Mouse (Mus musculus) ovary, postnatal 10 days (tissue): ENCODE results near the gene Scap.
"Not testable (repeated sequence)": the region's sequence is repeated elsewhere in the genome, so short reads cannot be mapped to it uniquely, and the experiment has no call there.

Source experiments
- DNase-seq: peaks from one replicate; pipeline ENCODE4 v3.0.0; 2022; ENCODE audit warnings: low spot score

Scap gene

DNA sequence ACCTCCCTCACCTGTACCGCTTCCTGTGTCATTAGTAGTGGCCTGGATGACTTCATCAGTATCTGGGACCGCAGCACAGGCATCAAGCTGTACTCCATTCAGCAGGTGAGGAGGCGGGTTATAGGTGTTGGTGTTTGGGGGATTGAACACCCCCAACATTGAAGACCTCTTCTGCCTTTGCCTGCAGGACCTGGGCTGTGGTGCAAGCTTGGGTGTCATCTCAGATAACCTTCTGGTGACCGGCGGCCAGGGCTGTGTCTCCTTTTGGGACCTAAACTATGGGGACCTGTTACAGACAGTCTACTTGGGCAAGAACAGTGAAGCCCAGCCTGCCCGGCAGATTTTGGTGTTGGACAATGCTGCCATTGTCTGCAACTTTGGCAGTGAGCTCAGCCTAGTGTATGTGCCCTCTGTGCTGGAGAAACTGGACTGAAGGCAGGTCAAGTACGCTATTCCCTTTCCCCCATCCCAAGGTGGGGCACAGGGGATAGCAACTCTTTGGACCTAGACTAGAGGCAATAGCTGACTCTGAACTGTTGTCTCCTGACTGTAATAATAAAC, 51.4 kb downstream of the Scap start:
- DNase-seq, result no peak

DNA sequence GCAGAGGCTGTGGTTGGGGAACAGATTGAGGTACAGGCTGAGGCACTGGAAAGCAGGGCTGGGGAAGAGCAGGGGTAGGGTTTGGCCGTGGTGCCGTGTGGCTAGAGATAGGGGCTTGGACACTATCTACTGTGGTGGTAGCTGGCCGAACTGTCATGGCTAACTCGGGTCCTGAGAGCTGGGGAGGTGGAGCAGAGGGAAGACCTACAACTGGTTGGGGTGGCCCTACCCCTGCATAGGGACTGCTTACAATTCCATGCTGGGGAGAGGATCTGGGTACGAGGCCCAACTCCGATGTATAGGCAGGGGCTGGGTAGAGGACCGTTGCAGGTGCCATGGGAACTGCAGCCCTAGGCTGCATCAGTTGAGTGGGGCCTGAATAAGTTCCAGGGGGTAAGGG, 54.9 kb downstream of the Scap start:
- no peak for DNase-seq

DNA sequence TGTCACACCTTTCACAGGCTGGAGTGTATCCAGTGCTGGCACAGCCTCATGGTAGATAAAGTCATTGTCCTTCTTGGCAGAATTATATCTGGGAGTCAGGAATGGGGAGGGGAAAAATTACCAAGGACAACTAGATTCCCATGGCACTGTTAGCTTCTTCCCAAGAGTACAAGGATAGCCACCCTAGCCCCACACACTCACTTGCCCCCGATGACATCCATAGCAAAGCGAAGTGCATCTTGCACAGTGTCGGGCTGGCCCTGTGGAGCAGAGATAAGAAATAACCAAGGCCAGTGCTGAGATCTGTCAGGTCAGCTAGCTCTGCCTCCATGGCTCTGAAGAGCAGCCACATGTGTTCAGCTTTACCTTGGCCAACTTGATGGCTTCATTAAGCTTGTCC, 57.8 kb downstream of the Scap start:
- DNase-seq, result no peak

DNA sequence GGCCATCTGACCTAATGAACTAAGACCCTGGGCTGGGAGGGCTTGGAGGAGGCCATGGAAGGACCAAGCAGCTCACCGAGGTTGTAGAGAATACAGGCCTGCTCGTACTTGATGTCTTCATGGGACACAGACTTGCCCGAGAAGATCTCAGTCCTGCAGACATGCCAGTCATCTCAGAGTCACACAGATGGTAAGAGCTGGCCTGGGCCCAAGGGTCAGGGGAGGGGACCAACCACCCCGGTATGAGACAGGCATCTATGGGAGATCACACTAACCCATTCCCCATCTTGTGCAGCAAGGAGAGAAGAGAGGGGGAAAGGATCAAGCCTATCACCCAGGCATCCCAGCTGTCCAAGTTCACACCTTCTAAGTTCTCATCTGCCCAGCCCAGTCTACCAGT, 60.2 kb downstream of the Scap start:
- DNase-seq, result no peak

DNA sequence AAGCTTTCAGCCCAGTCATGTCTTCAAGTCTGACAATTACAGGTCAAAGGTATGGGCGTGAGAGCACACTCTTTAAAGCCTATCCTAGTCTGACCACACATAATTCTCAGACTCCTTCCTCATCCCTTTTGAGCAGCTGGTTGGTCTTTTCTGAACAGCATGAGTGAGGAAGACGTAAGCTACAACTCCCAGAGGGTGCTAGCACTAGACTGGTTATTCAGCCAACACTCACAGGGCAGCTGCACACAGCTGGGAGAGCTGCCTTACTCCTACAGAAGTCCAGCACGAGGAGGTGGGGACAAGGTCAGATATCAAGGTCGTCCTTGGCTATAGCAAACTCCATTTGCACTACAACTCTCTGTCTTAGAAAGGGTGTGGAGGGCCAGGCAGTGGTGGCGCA, 67.6 kb downstream of the Scap start:
- DNase-seq, result no peak

DNA sequence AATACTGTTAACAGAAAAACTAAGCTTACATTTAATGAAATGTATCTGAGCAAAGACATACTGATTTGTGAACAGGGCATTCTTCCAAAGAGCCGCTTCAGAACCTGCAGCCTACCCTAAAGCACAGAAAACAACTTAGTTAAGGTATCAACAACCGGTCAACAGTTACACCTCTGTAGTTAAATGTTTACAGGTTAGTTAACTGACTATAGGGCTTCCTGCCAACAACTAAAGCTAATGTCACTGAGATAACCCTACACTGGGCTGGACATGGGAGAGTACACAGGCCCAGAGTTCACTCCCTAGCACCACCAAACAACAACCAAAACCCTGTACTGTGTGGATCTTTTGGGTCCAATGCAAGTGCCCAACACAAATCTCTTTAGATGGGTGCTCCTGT, 69.6 kb downstream of the Scap start:
- DNase-seq, result no peak

DNA sequence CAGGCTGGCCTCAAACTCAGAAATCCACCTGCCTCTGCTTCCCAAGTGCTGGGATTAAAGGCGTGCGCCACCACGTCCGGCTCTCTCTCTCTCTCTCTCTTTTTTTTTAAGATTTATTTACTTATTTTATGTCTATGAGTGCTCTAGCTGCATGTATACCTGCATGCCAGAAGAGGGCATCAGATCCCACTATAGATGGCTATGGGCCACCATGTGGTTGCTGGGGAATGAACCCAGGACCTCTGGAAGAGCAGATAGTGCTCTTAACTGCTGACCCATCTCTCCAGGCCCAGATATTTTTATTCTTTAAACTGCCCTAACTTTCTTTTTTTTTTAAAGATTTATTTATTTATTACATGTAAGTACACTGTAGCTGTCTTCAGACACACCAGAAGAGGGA, 70.2 kb downstream of the Scap start:
- not testable (repeated sequence) for DNase-seq

DNA sequence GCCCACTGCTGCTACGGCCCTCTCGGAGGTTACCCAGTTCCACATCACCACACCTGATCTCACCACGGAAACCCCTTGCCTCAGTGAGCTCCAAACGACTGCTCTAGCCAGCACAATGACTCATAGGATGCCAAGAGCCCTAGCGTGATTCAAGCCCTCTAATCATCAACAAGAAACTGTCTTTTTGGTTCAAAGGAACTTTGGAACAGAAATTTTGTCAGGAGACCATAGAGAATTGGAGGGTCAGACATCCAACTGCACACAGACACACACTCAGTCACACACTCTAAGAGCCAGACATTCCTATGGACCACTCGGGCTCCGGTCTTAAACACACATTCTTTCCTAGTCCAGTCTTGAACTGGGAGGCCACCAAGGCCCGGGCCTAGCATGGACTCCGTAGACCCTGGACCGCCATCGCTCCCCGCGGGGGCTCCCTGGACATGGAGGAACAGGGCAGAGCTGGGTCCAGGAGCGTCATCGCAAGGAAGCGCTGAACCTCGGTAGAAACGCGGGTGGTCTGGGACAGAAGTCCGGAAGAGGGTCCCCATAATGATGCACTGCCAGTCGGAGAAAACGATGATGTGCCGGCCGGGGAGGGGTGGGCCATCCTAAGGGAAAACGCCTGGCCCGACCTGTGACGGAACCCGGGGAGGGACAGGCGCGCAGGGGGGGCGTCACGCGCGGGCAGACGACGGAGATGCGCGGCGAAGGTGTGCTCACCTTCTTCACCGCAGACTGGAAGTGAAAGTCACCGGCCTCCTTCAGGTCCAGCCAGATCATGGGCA, 74.4 kb downstream of the Scap start:
- DNase-seq, result peak; percentile 31

DNA sequence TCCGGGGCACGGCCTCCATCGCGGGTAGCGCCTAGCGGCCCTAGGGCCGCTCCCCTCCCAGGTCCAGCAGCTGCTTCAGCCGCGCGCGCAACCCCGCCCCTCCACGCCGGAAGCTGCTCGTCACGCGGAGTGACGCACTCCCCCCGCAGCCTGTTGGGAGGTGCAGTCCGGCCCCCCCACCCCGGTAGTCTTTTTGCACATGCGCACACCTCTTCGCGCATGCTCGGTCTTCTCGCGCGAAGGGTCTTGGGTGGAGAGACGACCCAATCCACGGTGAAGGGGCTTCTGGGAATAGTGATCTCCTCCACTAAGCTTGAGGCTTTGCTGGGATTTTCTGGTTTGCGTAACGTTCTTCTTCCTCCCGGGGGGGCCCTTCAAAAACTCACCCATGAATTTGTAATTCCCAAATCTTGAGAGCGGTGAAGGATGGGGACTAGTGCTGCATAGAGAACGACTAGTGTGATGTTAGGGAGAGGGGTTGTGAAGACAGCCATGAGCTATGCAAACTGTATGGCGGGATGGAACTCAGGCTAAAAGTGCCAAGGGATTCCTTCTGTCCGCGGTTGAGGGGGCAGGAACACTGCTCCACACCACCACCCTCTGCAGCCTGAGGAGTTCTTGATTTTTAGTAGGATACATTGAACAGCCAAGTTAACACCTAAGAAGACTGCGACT, 75.1 kb downstream of the Scap start, which contains the start of gene Ptpn23:
TSS of gene Ptpn23 (minus strand) at position 115 of the 675 bp plus-strand sequence.
- DNase-seq, result peak; percentile 79

DNA sequence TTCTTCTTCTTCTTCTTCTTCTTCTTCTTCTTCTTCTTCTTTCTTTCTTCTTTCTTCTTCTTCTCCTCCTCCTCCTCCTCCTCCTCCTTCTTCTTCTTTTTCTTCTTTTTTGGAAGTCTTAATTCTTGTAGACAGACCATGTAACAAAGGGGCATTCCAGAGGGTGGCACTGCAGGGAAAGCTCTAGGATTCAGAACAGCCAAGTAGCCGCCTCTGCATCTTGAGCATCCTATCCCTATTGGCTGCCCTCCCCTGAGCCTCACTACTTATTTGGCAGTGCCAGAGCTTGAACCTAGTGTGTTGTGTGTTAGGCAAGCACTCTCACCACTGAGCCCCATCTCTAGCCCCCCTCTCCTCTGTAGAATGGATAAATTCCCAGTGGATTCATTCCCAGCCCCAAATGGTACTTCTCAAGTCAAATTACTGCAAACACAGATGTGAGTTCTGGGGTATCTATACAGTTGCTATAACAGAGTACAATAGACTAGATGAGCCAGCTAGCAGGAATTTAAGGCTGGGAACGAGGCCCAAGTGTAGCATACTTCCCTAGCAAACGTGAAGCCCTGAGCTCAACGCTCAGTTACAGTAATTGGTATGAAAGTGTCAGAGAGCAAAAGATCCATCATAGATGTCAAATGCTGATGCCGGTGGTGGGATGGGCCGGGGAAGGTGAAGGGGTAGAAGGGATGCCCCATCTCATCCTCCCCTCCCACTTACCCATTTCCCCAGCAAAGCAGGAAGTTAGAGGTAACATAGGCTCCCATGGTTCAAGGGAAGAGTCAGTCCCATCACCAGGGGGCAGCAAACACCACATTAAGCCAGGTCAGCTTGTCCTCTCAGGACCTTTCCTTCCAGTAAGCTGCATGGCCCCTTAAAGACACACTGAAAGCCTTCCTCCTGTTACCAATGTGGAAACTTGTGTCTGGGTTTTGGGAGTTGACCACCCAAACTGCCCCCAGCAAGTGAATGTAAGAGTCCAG, 78.1 kb downstream of the Scap start:
- DNase-seq, result peak; percentile 37

DNA sequence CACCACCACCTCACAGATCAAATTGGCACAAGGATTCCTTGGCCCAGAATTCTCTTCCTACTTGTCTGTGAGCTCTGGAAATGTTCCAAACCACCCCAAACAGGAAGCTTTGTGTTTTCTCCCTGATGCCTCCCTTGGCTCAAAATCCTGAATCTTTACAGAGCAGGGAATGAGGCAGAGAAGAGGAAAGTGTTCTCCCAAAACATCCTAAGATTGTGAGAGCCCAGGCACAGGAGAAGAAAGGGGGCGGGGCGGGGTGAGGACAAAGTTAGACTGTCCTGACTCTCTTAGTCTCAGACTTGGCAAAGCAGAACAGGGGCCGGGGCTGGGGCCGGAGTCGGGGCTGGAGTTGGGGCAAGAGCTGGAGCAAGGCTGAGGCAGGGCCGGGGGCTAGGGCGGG, 79.8 kb downstream of the Scap start:
- DNase-seq, result no peak

DNA sequence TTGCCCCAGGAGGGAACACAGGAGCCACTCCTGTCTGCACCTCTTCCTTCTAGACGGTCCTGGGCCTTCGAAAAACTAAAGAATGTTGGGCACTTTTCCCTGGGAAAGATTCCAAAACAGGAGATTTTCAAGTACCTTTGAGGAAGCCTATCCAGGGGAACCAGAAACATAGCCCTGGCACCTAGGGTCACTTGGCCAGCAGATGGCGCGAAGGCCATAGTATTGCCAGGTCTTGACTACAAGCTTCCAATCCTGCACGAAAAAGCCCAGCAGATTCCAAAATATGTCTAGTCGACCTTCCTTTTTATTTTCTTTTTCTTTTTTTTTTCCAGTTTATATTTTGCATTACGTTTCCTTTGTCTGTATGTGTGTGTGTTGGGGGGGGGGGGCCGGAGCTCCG, 80.7 kb downstream of the Scap start:
- DNase-seq, result no peak

DNA sequence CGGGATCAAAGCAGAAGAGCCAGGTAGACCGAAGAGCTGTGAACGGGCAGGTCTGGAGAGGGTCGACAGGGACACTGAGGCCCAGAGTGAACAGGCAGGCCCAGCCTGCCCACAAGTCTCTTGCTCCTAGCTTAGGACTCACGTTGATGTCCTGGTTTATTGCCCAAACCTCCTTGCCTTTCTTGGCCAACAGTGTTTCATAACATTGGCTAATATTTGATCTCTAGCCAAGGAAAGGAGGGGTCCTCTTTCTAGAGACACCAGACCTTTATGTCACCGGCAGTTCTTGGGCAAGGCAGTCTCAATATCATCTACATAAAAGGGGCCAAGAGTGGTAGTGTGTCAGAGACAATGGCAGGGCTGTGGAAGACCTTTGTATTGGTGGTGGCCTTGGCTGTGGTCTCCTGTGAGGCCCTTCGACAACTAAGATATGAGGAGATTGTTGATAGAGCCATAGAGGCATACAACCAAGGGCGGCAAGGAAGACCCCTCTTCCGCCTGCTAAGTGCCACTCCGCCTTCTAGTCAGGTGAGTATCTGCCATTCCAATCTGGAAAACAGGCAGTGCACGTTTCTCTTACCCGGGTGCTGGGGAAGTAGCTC, 86.5 kb downstream of the Scap start, which contains the start of gene Ngp:
TSS of gene Ngp (plus strand) at position 237 of the 602 bp plus-strand sequence.
- no peak for DNase-seq

DNA sequence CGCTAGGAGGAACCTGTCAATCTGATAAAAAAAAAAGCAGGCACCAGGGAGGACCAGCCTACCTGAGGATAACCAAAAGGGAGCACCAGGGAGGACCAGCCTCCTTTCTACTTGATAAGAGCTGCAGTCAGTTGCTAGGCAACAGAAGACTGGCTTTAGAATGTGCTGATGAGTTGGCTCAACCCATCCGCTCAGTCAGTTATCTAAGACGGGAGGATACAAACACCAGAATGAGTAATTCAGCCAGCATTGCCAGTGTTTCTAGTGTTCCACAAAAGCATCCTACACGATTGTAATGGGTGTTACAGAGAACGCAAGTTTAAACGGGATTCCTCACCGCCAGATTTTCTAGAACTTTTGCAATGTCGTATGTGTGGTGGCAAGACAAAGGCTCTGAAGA, 98.2 kb downstream of the Scap start:
- DNase-seq, result no peak

DNA sequence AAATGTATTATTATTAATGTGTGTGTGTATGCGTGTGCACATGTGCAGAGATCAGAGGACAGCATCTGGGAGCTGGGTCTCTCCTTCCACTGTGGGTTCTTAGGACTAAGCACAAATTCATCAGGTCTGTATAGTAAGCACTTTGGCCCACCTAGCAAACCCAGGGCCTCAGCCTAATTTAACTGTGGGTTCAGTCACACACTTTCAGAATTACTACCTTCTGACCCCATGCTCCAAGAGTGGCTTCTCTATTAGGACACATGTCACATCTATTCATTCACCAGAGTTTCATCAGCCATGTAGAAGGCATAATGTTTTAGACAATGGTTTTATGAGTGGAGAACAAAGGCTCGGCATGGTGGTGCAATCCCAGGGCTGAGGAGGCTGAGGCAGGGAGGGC, 100.0 kb downstream of the Scap start:
- no peak for DNase-seq
